Mouse (Mus musculus) ovary, adult 18-20 months (tissue): ENCODE results near the gene Alppl2.

Experiments used
- DNase-seq: peaks from one replicate; pipeline ENCODE4 v3.0.0; 2022; ENCODE audit warnings: low spot score, mixed read lengths

Gene Alppl2

GRCm38 (mm10) chr1:87089828-87090227 is at the start of gene Alppl2:
TSS of gene Alppl2 (minus strand) at chr1:87089928.
- no peak for DNase-seq

GRCm38 (mm10) chr1:87131803-87132202 is 42.1 kb upstream of the Alppl2 start:
- no peak for DNase-seq

GRCm38 (mm10) chr1:87127206-87128030 is 37.7 kb upstream of the Alppl2 start:
- no peak for DNase-seq

- DNase-seq: no peak
Measured at GRCm38 (mm10) chr1:87124673-87125072, 34.9 kb upstream of the Alppl2 start, which contains the start of gene Akp3. TSS of gene Akp3 (plus strand) at chr1:87124973.

GRCm38 (mm10) chr1:87114784-87115183 is 25.1 kb upstream of the Alppl2 start:
- DNase-seq: no peak

GRCm38 (mm10) chr1:87111719-87112354 is 22.1 kb upstream of the Alppl2 start:
- DNase-seq: no peak

GRCm38 (mm10) chr1:87108564-87108963 is 18.8 kb upstream of the Alppl2 start:
- DNase-seq: no peak

- no peak for DNase-seq
Measured at GRCm38 (mm10) chr1:87106536-87106935, 16.8 kb upstream of the Alppl2 start.

- no peak for DNase-seq
Measured at GRCm38 (mm10) chr1:87103936-87104335, 14.2 kb upstream of the Alppl2 start.

GRCm38 (mm10) chr1:87102114-87102513 is 12.4 kb upstream of the Alppl2 start:
- no peak for DNase-seq

- no peak for DNase-seq
Measured at GRCm38 (mm10) chr1:87101411-87101810, 11.7 kb upstream of the Alppl2 start, which contains the start of gene Alpi. TSS of gene Alpi (minus strand) at chr1:87101606.

- DNase-seq: no peak
Measured at GRCm38 (mm10) chr1:87098358-87098975, 8.7 kb upstream of the Alppl2 start.

- DNase-seq: no peak
Measured at GRCm38 (mm10) chr1:87095642-87096041, 5.9 kb upstream of the Alppl2 start.

GRCm38 (mm10) chr1:87089251-87089650 is 477 bp downstream of the Alppl2 start:
- no peak for DNase-seq

GRCm38 (mm10) chr1:87086964-87087363 is 2.8 kb downstream of the Alppl2 start:
- DNase-seq: no peak

- no peak for DNase-seq
Measured at GRCm38 (mm10) chr1:87086196-87086595, 3.5 kb downstream of the Alppl2 start.

GRCm38 (mm10) chr1:87073776-87074175 is 16.0 kb downstream of the Alppl2 start:
- DNase-seq: no peak

GRCm38 (mm10) chr1:87070720-87071119 is 19.0 kb downstream of the Alppl2 start:
- DNase-seq: no peak

GRCm38 (mm10) chr1:87060913-87061312 is 28.8 kb downstream of the Alppl2 start:
- DNase-seq: no peak

GRCm38 (mm10) chr1:87059042-87059665 is 30.6 kb downstream of the Alppl2 start:
- DNase-seq: no peak

GRCm38 (mm10) chr1:87057075-87057474 is 32.7 kb downstream of the Alppl2 start:
- DNase-seq: no peak

GRCm38 (mm10) chr1:87051369-87051768 is 38.4 kb downstream of the Alppl2 start:
- DNase-seq: no peak
